Mouse (Mus musculus): ENCODE data around the gene Ndufs7. TPM values are rescaled to one million over a fixed set of nuclear protein-coding genes. Genes with fewer than 3 reads are reported as not detected.
"Not testable (repeated sequence)": the region's sequence is repeated elsewhere in the genome, so short reads cannot be mapped to it uniquely, and the experiment has no call there.

The Ndufs7 gene
- total RNA-seq, 2 experiments from 2014 or later: 294 to 370 TPM

- DNase-seq (ENCODE audit: low spot score in 2 of 2): no peak
These were observed 9.1 kb upstream of the Ndufs7 start for GRCm38 (mm10) chr10:80239791-80240190.

- DNase-seq (ENCODE audit: low spot score in 2 of 2): no peak
These were observed 6.8 kb upstream of the Ndufs7 start for GRCm38 (mm10) chr10:80242088-80242487.

GRCm38 (mm10) chr10:80242607-80243006 is 6.3 kb upstream of the Ndufs7 start:
- no peak for DNase-seq (ENCODE audit: low spot score in 2 of 2)

GRCm38 (mm10) chr10:80244791-80245399 is 4.0 kb upstream of the Ndufs7 start:
- no peak for DNase-seq (ENCODE audit: low spot score in 2 of 2)

GRCm38 (mm10) chr10:80245600-80245999 is 3.3 kb upstream of the Ndufs7 start:
- DNase-seq (ENCODE audit: low spot score in 2 of 2): peak; percentile 69 to 78

- DNase-seq (ENCODE audit: low spot score in 2 of 2): no peak
These were observed 1.1 kb upstream of the Ndufs7 start for GRCm38 (mm10) chr10:80247849-80248248.

- DNase-seq (ENCODE audit: low spot score in 2 of 2): not testable (repeated sequence)
These were observed 484 bp upstream of the Ndufs7 start for GRCm38 (mm10) chr10:80248437-80248836.

- DNase-seq (ENCODE audit: low spot score in 2 of 2): no peak
These were observed 1.1 kb downstream of the Ndufs7 start for GRCm38 (mm10) chr10:80250059-80250458.

GRCm38 (mm10) chr10:80250573-80250972 is 1.7 kb downstream of the Ndufs7 start:
- DNase-seq (ENCODE audit: low spot score in 2 of 2): no peak

- DNase-seq (ENCODE audit: low spot score in 2 of 2): no peak
These were observed 3.1 kb downstream of the Ndufs7 start for GRCm38 (mm10) chr10:80252011-80252410.

- no peak for DNase-seq (ENCODE audit: low spot score in 2 of 2)
These were observed 3.8 kb downstream of the Ndufs7 start for GRCm38 (mm10) chr10:80252493-80253274.

- DNase-seq (ENCODE audit: low spot score in 2 of 2): no peak
These were observed 4.6 kb downstream of the Ndufs7 start for GRCm38 (mm10) chr10:80253551-80253950.

GRCm38 (mm10) chr10:80254331-80255297 is 5.7 kb downstream of the Ndufs7 start:
- DNase-seq (ENCODE audit: low spot score in 2 of 2): no peak

GRCm38 (mm10) chr10:80255881-80256535 is 7.1 kb downstream of the Ndufs7 start:
- peak in 1 of 2 experiments; percentile 44 for DNase-seq (ENCODE audit: low spot score in 2 of 2)

GRCm38 (mm10) chr10:80257936-80258335 is 9.0 kb downstream of the Ndufs7 start:
- DNase-seq (ENCODE audit: low spot score in 2 of 2): no peak

GRCm38 (mm10) chr10:80258752-80259462 is 10.0 kb downstream of the Ndufs7 start:
- DNase-seq (ENCODE audit: low spot score in 2 of 2): peak in 1 of 2 experiments; percentile 48

GRCm38 (mm10) chr10:80259463-80259805 is 10.5 kb downstream of the Ndufs7 start:
- no peak for DNase-seq (ENCODE audit: low spot score in 2 of 2)

GRCm38 (mm10) chr10:80259861-80260641 is 11.1 kb downstream of the Ndufs7 start:
- DNase-seq (ENCODE audit: low spot score in 2 of 2): peak; percentile 62 to 67
